Mouse (Mus musculus): ENCODE data around the gene Tipin. TPM values are rescaled to one million over a fixed set of nuclear protein-coding genes. Genes with fewer than 3 reads are reported as not detected.
"Not testable (repeated sequence)": the region's sequence is repeated elsewhere in the genome, so short reads cannot be mapped to it uniquely, and the experiment has no call there.

The Tipin gene
- polyA plus RNA-seq, 3 experiments from 2014 or later, result 52.8 to 148 (median 66.4) TPM

- no peak for ATAC-seq
These were observed 8.8 kb upstream of the Tipin start for GRCm38 (mm10) chr9:64272611-64273010.

DNA sequence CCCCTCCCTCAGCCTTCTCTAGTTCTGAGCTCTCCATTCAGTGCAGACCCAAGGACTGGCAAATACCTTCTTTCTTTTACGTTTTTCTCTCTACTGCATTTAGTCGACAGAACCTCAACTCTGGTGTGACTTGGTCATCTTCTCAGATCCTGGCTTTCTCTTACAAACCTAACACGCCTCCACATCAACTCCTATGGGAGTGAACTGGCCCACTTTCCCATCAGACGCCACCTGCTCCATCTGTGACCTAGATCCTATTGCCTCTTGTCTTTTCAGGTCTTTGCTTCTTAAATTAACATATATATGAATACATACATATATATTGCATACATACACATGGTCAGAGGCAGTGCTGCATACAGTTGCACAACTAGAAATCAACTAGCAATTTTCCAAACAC is 7.6 kb upstream of the Tipin start:
- ATAC-seq, result no peak

DNA sequence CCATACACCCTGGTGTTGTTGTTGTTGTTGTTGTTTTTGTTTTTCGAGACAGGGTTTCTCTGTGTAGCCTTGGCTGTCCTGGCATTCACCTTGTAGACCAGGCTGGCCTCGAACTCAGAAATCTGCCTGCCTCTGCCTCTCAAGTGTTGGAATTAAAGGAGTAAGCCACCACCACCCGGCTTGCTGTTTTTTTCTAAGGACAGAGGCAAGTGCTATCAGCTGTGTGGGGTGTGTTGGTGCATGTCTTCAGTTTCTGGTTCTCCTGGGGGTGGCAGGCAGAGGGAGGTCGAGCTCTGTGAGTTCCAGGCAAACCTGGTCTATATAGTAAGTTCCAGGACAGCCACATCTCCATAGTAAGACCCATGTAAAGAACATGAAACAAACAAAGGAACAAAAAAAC is 7.1 kb upstream of the Tipin start:
- no peak for ATAC-seq

DNA sequence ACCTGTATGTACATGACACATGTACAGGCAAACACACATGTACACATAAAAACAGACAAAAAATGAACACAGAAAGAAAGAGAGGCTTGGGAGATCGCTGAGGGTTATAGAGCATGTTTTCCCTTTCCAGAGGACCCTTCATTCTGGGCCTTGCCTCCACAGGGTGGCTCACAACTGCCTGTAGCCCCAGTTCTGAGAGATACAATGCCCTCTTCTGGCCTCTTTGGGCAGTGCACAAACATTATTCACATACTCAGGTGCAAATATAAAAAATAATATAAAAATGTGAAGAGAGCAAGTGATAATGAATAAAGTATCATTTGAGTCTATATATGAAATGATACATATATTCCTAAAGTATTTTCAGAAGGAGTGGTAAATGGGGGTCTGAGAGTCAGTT is 6.5 kb upstream of the Tipin start:
- ATAC-seq, result no peak

DNA sequence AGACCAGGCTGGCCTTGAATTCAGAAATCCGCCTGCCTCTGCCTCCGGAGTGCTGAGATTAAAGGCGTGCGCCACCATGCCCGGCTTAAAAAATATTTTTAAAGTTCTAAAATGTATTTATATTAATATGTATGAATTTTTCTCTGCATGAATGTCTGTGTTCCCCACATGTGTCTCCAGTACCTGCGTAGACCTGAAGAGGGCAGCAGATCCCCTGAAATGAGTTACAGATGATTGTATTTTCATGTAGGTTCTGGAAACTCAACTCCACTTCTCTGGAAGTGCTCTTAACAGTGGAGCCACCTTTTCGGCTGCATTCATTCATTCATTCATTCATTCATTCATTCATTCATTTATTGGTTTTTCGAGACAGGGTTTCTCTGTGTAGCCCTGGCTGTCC is 3.7 kb upstream of the Tipin start:
- no peak for ATAC-seq

GRCm38 (mm10) chr9:64278665-64279310 is 2.6 kb upstream of the Tipin start:
- no peak for ATAC-seq

DNA sequence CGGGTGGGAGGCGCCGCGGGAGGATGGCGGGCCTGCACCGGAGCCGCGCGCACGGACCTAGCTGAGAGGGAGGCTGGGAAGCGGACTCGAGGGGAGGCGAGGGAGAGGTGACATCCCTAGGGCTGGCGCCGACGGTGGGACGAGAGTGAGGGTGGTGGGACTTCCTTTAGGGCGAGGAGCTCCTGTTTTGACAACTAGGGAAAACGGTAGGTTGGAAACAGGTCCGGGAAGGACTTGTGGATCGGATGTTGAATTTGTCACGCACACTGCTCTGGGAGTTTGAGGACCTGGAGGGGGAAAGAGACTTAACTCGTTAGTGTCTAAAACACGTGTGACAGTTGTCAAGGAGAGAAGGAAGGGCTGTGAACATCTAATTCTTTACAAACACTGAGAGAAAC is 399 bp downstream of the Tipin start:
- no peak for ATAC-seq

- no peak for ATAC-seq
These were observed 1.1 kb downstream of the Tipin start for GRCm38 (mm10) chr9:64282404-64282987.

DNA sequence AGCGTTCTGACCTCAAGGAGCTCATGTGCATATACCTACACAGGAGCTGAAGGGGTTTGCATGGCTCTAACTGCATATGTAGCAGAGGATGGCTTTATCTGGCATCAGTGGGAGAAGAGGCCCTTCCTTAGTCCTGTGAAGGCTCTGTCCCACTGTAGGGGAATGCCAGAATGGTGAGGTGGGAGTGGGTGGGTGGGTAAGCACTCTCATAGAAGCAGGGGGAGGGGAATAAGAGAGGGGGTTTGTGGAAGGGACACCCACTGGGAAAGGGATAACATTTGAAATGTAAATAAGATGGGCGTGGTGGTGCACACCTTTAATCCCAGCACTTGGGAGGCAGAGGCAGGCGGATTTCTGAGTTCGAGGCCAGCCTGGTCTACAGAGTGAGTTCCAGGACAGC is 21.7 kb downstream of the Tipin start:
- ATAC-seq, result not testable (repeated sequence)

DNA sequence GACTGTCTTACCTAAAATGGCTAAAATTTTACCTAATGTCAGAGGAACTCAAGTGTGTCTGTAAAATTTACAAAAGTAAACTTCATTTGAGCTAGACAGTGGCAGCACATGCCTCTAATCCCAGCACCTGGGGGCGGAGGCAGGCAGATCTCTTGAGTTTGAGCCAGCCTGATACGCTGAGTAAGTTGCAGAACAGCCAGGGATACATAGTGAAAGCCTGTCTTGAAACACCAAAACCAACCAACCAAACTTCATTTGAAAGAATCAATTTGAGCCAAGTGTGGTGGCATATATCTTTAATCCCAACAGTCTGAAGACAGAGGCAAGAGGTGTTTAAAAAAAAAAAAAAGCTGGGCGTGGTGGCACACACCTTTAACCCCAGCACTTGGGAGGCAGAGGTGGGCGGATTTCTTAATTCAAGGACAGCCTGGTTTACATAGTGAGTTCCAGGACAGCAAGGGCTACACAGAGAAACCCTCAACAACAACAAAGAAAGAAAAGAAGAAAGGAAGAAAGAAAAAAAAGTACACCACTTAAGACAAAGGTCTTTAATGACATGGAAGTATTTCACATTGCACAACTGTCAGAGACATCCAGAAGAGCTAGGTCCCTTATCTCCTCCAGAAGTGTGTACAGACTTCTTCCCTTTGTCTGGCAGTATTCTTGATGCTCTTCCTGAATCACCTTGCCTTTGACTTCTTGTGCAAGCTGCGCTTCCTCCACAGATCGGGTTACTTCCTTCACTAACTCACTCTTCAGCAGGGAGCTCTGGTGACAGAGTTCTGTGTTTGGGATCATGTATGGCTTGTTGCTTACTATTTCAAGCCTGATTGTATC is 25.3 kb downstream of the Tipin start:
- ATAC-seq, result no peak

DNA sequence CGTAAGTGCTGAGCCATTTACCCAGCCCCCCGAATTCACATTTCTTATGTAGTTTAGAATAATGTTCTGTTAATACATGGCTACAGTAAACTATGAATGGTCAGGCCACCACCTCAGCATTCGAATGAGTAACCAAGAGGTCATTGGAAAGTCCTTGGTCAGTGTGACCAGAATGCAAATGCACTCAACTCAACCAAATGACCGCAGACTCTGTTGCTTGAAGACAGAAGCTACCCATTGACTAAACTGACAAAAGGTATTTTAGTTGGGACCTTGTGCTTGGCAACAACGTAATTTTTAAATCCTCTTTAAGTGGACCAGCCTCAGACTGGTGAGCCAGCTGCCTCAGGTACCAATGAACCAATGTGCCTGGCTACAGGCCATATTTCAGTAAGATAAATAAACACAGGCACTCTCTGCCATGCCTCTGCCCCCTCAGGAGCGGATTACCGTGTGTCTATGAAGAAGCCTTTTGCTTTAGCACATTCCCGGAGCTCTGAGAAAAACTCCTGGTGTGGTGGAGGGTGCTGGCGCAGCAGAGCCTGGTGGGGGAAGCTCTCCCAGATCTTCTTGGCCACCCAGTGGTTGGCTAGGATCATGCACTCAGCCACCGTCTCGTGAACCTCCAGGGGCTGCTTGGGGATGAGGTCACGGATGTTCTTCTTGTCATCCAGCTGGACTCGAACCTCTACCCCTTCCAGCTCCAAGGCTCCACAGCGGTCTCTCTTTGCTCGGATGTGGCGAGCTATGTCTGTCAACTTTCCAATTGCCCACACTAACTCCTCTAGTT is 29.8 kb downstream of the Tipin start:
- no peak for ATAC-seq

GRCm38 (mm10) chr9:64312128-64312527 is 30.7 kb downstream of the Tipin start:
- ATAC-seq, result no peak

DNA sequence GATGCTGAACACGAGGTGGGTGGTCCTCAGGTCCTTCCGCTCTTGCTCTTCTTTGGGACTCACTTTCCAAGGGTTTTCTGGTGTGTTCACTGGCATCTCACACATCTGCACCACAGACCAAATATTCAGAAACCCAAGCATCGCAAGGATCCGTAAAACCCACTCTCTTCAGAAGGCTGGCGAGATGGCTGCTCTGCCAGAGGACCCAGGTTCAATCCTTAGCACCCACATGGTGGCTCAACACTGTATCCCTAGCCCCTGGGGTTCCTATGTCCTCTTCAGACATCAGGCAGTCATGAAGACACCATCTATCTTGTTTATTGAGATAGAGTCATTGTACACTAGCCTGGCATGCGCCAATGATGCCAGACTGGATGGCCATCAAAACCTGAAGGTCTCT is 33.3 kb downstream of the Tipin start:
- no peak for ATAC-seq

- no peak for ATAC-seq
These were observed 35.6 kb downstream of the Tipin start for GRCm38 (mm10) chr9:64316986-64317385.

DNA sequence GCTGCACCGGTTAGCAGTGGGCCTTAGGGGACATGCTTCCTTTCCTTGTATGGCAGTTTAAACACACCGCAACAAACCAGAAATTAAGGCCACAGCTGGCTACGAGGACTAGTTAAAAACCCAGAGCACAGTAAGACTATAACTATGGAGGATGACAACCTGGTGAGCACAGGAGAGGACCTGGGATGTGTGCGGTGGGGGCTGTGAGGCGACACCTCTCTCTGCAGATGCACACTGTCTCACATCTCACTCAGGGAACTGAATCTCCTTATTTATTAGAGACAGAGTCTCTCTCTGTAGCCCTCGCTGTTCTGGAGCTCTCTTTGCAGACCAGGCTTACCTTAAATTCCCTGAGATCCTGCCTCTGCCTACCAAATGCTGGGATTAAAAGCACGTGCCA is 42.6 kb downstream of the Tipin start:
- ATAC-seq, result no peak

- ATAC-seq, result no peak
These were observed 54.4 kb downstream of the Tipin start for GRCm38 (mm10) chr9:64335825-64336224.

GRCm38 (mm10) chr9:64339361-64339760 is 58.0 kb downstream of the Tipin start:
- ATAC-seq, result no peak

DNA sequence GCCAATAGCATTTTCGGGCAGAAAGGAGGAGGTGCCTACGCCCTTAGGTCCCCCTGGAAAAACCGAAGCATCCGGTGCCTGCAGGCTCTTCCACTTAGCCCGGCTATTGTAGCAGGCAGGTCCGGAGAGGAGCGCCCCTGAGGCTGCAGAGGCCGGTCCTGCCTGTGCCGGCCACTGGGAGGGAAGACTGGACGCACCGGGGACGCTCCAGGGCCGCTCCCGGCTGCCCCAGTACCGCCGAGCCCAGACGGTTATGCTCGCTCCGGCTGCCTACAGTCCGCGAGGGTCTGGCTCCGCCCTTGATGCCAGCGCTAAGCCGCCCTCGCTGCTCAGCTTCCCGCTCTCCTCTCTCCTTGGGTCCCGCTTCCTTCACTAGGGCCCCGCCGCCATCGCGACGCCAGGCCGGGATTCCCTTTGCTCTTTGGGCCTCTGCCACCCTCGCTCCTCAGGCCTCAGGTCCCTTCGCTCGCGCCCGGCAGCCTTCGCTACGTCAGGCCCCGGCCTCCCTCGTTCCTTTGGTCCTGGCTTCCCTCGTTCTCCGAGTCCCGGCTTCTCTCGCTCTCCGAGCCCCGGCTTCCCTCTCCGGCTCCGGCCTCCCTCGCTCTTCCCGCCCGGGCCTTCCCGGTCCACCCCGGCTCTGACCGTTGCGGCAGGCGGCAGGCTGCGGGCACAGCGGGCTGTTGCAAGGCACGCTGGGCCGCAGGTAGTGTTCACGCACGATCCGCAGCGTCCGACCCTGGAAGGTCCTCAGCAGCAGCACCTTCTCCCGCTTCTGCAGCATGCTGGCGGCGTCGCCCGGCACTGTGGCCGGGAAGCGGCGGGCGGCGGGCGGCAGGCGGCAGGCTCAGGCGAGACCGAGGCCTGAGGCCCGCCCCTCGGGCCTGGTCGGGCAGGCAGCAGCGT is 59.2 kb downstream of the Tipin start:
- ATAC-seq, result peak; percentile 75

DNA sequence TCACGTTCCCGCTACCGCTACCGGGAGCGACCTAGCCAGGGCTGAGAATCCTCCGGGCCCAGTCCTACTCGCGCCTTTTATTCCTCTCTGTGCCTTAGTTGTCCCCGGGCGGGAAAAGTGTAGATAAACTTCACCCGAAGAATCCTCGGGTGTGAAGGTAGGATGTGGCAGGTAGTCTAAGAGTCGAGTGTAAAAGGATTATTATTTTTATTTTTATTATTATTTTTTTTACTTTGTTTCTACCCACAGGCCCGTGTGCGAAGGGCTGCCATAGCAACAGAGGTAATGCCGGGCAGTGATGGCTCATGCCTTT is 59.8 kb downstream of the Tipin start, which contains the start of gene Dis3l:
Dis3l (minus strand) TSS at position 35 of the 313 bp plus-strand sequence.
- no peak for ATAC-seq

DNA sequence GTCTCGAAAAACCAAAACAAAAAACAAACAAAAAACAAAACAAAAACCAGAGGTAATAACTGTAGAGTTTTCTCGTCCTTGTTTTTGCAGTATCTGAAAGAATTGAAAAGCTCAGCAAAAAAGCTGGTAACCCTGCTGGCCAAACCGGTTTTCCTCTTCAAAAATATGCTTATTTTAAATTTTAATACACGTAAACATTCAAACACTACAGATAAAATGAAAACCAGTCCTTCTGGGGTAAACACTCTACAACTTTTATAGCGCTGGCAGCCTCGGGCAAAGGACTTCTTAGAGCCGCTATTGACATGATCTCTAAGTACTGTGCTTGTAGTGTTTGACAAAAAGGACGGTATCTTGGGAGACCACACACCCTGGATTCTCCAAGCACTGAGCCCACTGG is 60.3 kb downstream of the Tipin start:
- ATAC-seq, result no peak

- ATAC-seq, result no peak
These were observed 62.3 kb downstream of the Tipin start for GRCm38 (mm10) chr9:64343656-64344055.

- ATAC-seq, result no peak
These were observed 64.5 kb downstream of the Tipin start for GRCm38 (mm10) chr9:64345931-64346330.
